Mouse (Mus musculus): ENCODE measurements around the gene Kcnma1. TPM values are rescaled to one million over a fixed set of nuclear protein-coding genes. Genes with fewer than 3 reads are reported as not detected.

Kcnma1 gene
- polyA plus RNA-seq, 1 experiment = not detected

DNA sequence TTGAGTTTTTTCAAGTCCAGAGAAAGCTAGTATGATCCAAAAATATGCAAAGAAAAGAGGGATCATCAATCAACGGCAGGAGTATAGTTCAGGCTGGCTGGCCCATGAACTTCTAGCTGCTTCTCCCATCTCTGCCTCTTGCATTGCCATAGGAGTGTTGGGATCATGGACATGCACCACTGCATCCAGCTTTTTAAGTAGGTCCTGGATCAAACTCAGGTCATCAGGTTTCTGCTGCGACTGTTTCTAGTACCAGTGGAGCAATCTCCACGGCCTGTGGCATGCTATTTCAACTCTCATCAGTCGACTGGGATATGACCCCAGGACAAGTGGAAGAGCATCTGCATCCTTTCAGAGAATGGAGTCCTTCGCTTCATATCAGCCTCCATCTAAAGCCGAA is 655.5 kb downstream of the Kcnma1 start:
- no peaks in the 10 kb centered on the region for H3K4me1 ChIP-seq (ENCODE audit: control insufficient read depth, insufficient read depth, low read length)
- H3K4me3 ChIP-seq (replicated peaks; ENCODE audit: control insufficient read depth, low read depth, low read length) = no peak overlapping the region
- WGBS = 83% methylated on average over 6 of the region's 6 CpGs
- TF ChIP-seq CTCF (IDR thresholded peaks at IDR 0.05; ENCODE audit: control insufficient read depth, insufficient read depth, low read length) = no peak
- no peak for TF ChIP-seq POLR2A (IDR thresholded peaks at IDR 0.05; ENCODE audit: borderline replicate concordance, control insufficient read depth, low read depth, low read length)
- no peak overlapping the region for H3K27ac ChIP-seq (ENCODE audit: control insufficient read depth, insufficient read depth, low read depth, low read length, poor library complexity)

DNA sequence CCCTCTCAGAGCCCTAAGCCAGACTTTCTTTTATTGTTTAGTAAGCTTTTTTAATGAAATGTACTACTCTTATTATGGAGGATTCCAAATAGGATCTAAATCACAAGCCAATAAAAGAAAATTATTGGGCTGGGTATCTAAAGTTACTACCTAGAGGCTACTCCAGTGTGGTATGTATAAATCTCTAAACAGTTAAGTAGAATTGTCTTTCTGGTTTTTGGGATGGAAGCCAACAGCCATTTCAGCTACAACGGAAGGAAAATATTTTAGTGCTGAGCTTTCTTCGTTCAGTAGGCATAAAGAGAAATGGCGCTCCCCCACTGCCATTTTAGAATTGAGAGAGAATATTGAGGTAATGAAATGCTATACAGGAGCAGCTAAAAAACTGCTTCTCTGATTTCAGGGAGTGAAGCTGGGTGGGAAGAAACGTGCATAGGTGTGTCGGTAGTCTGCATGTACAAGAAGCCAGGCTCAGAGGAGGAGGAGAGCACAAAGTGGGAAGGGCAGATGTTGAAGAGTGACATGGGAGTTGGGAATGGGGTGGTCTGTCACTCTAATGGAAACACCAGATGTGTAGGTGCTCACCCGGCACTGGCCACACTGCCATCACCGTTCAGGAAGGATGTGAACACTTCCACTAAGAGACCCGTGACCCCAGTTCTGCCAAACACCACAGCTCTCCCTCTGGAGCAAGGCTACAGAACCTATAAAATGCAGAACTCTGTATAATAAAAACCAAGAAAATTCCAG is 656.6 kb downstream of the Kcnma1 start:
- TF ChIP-seq POLR2A (IDR thresholded peaks at IDR 0.05; ENCODE audit: borderline replicate concordance, control insufficient read depth, low read depth, low read length) = no peak
- Histone ChIP-seq H3K4me3 (replicated peaks; ENCODE audit: control insufficient read depth, low read depth, low read length) (no peak overlapping the region), H3K27ac (ENCODE audit: control insufficient read depth, insufficient read depth, low read depth, low read length, poor library complexity) (no peak overlapping the region), H3K4me1 (ENCODE audit: control insufficient read depth, insufficient read depth, low read length) (no peaks in the 10 kb centered on the region)
- 81% methylated on average over 8 of the region's 8 CpGs for WGBS

DNA sequence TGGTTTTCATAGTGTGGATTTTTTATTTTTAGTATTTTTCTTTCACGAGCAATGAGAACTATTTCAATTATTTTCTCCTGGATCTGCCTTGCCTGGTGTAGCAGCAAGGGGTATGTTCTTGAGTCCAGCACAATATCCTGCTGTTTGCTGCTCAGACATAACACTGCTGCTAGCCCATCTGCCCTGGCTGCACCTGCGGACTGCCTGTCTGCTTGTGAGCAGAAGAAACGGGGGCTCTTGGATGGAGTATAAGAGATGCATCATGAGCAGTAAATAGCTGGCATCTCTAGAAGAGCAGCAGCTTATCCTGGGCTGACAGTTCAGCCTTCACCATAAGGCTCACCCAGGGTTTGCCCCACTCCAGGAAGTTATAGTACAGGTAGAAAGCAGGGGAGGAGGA is 687.5 kb downstream of the Kcnma1 start:
- 73% methylated on average over 3 of the region's 3 CpGs for WGBS
- no peak overlapping the region for H3K4me3 ChIP-seq (replicated peaks; ENCODE audit: control insufficient read depth, low read depth, low read length)
- no peak overlapping the region for H3K27ac ChIP-seq (ENCODE audit: control insufficient read depth, insufficient read depth, low read depth, low read length, poor library complexity)
- TF ChIP-seq POLR2A (IDR thresholded peaks at IDR 0.05; ENCODE audit: borderline replicate concordance, control insufficient read depth, low read depth, low read length) (no peak), CTCF (IDR thresholded peaks at IDR 0.05; ENCODE audit: control insufficient read depth, insufficient read depth, low read length) (no peak)
- H3K4me1 ChIP-seq (ENCODE audit: control insufficient read depth, insufficient read depth, low read length) = no peaks in the 10 kb centered on the region

DNA sequence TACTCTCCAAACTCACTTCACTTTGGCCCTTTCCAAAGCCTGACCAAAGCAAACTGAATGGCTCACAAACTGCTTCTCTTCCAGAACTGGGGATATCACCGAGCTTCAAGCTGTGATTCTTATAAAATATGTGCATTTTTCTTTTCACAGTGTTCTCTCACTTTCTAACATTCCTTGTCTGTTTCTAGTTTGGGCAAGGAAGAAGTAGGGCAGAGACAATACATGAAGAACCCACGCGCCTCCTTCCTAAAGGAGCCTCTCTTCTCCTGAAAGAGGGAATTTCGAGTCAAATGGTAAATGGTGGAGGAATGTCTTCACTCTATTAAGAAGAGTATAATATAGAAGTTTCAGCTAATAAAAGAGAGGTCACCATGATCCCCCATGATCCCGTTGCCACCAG is 709.0 kb downstream of the Kcnma1 start:
- Histone ChIP-seq H3K4me3 (replicated peaks; ENCODE audit: control insufficient read depth, low read depth, low read length) (no peak overlapping the region), H3K27ac (ENCODE audit: control insufficient read depth, insufficient read depth, low read depth, low read length, poor library complexity) (no peak overlapping the region), H3K4me1 (ENCODE audit: control insufficient read depth, insufficient read depth, low read length) (no peaks in the 10 kb centered on the region)
- WGBS = 73% methylated on average over 5 of the region's 5 CpGs
- TF ChIP-seq CTCF (IDR thresholded peaks at IDR 0.05; ENCODE audit: control insufficient read depth, insufficient read depth, low read length) (no peak), POLR2A (IDR thresholded peaks at IDR 0.05; ENCODE audit: borderline replicate concordance, control insufficient read depth, low read depth, low read length) (no peak)

DNA sequence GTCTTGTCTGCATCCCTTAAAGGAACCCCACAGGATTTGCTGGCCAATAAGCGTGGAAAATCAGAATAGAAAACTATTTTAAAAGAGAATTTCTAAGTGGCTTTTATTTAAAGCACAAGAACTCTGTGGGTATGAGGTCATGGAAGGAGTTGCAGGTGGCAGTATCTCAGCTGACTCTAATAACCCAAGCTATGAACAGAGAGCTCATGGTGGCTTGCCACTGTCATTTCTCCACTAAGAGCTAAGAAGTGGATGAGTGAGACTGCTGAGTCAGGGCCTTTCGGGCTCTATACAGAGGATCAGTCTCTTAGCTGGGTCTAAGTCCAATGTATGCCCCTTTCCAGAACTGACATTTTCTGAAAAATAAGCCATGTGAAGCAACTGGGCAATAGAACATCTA is 713.8 kb downstream of the Kcnma1 start:
- no peak overlapping the region for H3K27ac ChIP-seq (ENCODE audit: control insufficient read depth, insufficient read depth, low read depth, low read length, poor library complexity)
- 70% methylated on average over 2 of the region's 2 CpGs for WGBS
- TF ChIP-seq CTCF (IDR thresholded peaks at IDR 0.05; ENCODE audit: control insufficient read depth, insufficient read depth, low read length) (no peak), POLR2A (IDR thresholded peaks at IDR 0.05; ENCODE audit: borderline replicate concordance, control insufficient read depth, low read depth, low read length) (no peak)
- no peaks in the 10 kb centered on the region for H3K4me1 ChIP-seq (ENCODE audit: control insufficient read depth, insufficient read depth, low read length)
- H3K4me3 ChIP-seq (replicated peaks; ENCODE audit: control insufficient read depth, low read depth, low read length) = no peak overlapping the region

DNA sequence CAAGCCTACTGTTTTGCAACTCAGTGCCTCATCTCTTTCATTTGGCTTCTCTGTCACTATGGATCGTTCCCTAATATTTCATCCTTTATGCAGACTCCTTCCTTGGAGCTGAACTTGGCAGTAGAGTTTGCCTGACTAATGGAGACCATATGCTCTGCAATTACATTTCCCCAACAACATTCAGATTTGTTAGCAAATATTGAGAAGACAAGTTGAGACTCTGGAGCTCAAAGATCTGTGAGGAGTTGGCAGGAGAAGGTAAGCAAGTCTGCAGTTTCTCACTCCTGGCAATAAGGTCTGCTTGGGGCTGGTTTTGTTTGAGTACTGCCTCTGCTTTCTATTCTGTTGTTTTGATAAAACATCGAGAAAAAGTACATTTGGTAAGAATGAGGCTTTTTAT is 723.7 kb downstream of the Kcnma1 start:
- H3K4me1 ChIP-seq (ENCODE audit: control insufficient read depth, insufficient read depth, low read length) = no peaks in the 10 kb centered on the region
- H3K27ac ChIP-seq (ENCODE audit: control insufficient read depth, insufficient read depth, low read depth, low read length, poor library complexity) = no peak overlapping the region
- WGBS = 78% methylated on average over 2 of the region's 2 CpGs
- no peak overlapping the region for H3K4me3 ChIP-seq (replicated peaks; ENCODE audit: control insufficient read depth, low read depth, low read length)
- no peak for TF ChIP-seq POLR2A (IDR thresholded peaks at IDR 0.05; ENCODE audit: borderline replicate concordance, control insufficient read depth, low read depth, low read length)
- no peak for TF ChIP-seq CTCF (IDR thresholded peaks at IDR 0.05; ENCODE audit: control insufficient read depth, insufficient read depth, low read length)

DNA sequence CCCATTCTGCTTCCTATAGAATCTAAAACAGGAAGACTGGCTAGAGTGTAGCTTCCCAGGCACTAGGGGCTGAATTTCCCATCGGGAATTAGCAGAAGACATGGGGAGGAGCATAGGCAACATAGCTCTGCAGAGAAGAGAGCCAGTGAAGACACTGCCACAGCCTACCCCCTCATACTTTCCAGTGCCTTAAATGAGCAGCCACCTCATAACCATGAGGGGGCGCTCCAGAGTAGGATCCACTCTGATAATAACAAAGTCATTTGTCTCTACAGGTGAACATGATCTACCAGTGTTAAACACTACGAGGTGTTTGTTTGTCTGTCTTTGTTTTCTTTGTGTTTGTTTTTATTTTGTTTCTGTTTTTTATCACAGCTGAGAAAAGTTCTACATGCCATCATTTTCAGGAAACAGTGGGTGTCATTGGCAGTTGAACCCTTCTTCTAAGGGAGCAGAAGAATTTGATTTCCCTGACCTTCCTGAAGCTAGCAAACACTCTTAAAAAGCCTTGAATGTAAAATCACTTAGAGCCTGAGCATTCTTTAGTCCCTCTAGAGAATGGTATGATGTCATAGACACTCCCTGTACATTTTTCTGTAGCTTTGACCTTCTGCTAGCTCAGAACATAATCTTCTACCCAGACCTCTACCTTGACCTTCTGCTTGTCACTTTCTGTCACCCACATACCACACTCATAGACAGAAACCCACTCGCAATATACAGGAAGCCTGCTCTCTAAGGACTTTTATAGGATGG is 747.6 kb downstream of the Kcnma1 start:
- WGBS = 42% methylated on average over 4 of the region's 4 CpGs
- TF ChIP-seq CTCF (IDR thresholded peaks at IDR 0.05; ENCODE audit: control insufficient read depth, insufficient read depth, low read length) (no peak), POLR2A (IDR thresholded peaks at IDR 0.05; ENCODE audit: borderline replicate concordance, control insufficient read depth, low read depth, low read length) (no peak)
- H3K4me1 ChIP-seq (ENCODE audit: control insufficient read depth, insufficient read depth, low read length) = no peaks in the 10 kb centered on the region
- no peak overlapping the region for H3K4me3 ChIP-seq (replicated peaks; ENCODE audit: control insufficient read depth, low read depth, low read length)
- no peak overlapping the region for H3K27ac ChIP-seq (ENCODE audit: control insufficient read depth, insufficient read depth, low read depth, low read length, poor library complexity)

DNA sequence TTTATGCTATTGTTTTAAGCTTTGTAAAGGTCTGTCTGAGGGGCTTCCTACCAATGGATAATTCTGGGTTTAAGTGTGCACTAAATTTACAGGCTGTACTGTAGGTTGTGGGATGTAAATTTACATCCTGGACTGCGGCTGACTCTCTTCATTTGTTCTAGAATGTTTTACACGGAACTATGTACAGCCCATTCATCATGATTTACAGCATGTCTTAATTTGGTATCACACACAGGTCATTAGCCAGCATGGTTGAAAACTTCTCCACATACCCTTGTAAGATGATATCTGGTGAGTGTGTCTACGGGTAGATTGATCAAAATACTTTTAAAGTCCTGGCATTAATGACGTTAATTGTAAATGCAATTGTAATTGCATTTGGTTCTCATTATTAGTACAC is 761.1 kb downstream of the Kcnma1 start:
- Histone ChIP-seq H3K4me3 (replicated peaks; ENCODE audit: control insufficient read depth, low read depth, low read length) (no peak overlapping the region), H3K4me1 (ENCODE audit: control insufficient read depth, insufficient read depth, low read length) (no peaks in the 10 kb centered on the region), H3K27ac (ENCODE audit: control insufficient read depth, insufficient read depth, low read depth, low read length, poor library complexity) (no peak overlapping the region)
- no peak for TF ChIP-seq CTCF (IDR thresholded peaks at IDR 0.05; ENCODE audit: control insufficient read depth, insufficient read depth, low read length)
- TF ChIP-seq POLR2A (IDR thresholded peaks at IDR 0.05; ENCODE audit: borderline replicate concordance, control insufficient read depth, low read depth, low read length) = no peak
- WGBS = 72% methylated on average over 4 of the region's 4 CpGs
